Mouse (Mus musculus) CD4-positive helper T cell, adult 2 months (primary cell): ENCODE measurements around the gene A2ml1.
"Not testable (repeated sequence)": the region's sequence is repeated elsewhere in the genome, so short reads cannot be mapped to it uniquely, and the experiment has no call there.

Experiments used
- DNase-seq: peaks from one replicate; pipeline ENCODE4 v3.0.0-alpha.2; 2012; ENCODE audit warnings: low read depth, missing footprints, low spot score

The A2ml1 gene

DNA sequence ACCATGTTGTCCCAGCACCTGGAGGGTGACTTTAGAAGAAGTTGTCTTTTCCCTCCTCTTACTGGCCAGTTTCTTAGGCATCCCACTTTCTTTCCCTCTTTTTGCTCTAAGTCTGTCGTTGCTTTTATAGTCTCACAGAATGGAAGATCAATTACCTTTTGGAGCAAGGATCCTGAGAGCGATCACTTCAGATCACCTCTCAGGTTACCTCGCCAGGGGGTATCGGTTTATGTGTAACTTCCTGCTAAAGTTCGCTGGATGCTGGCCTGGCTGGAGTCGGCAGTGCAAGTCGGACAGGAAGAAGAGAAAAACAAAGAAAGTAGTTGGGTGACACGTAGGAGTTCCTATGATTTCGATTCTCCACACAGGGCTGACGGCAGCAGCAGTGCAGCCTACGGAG, at the start of gene A2ml1:
Gene A2ml1 (minus strand): TSS at position 101 of the 400 bp plus-strand sequence.
- DNase-seq, result no peak

GRCm38 (mm10) chr6:128629771-128630739, 48.6 kb upstream of the A2ml1 start:
- DNase-seq, result not testable (repeated sequence)

GRCm38 (mm10) chr6:128625246-128625645, 43.8 kb upstream of the A2ml1 start:
- not testable (repeated sequence) for DNase-seq

- no peak for DNase-seq
These were observed 43.0 kb upstream of the A2ml1 start for GRCm38 (mm10) chr6:128624425-128624824.

GRCm38 (mm10) chr6:128623433-128623832, 42.0 kb upstream of the A2ml1 start, which contains the start of gene Klrb1a:
Gene Klrb1a, minus strand, starts transcription at chr6:128623533.
- DNase-seq, result not testable (repeated sequence)

DNA sequence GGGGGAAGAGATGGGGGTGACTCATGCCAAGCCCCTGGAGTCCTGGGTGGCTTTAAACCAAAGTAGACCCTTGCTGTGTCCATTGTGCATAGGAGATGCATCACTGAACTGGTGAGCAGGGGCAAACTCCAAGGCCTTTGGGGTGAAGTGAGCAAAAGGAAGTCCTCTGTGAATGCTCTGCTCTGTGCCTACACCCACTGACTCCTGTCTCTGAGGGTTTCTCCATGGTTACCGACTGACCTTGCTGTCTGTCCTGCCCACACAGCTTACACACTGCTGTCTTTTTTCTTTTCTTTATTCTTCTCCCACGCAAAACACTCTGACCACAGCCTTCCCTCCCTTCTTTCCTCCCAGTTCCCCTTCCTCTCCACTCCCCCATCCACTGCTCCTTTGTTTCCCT, 41.3 kb upstream of the A2ml1 start:
- no peak for DNase-seq

DNA sequence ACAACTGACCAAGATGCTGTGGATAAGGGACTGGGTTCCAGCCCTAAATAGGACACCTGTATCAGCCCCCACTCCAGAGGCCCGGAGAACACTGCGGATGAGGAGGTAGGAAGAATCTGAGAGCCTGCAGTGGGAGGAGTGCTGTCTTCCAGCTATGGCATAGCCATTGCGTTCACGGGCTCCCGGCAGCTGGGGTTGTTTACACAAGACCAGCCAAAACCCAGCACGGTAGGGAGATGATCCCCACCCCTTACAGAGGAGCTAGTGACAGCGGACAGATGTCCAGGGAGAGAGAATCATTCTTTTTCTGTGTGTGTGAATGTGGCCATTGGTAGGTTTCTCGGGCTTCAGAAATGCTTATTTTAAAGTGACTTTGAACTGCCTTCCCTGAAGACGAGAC, 24.9 kb upstream of the A2ml1 start:
- DNase-seq, result no peak

DNA sequence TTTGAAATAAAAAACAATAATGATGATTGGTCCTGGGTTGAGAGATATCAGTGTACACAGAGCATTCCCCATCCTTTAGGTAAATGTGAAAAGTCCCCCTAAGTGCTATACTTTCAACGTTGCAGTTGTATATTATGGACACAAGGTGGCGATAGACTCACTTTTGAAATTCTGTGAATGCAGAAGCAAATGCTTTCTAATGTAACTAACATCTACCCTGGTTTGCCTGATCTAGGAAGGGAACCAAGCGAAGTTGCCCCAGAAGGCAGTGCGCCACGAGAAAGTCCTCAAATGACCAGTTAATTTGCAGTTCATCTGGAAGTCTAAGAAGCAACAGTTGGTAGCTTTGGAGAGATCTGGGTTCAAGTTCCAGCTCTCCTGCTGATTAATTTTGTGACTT, 23.1 kb upstream of the A2ml1 start:
- peak; percentile 5 for DNase-seq

DNA sequence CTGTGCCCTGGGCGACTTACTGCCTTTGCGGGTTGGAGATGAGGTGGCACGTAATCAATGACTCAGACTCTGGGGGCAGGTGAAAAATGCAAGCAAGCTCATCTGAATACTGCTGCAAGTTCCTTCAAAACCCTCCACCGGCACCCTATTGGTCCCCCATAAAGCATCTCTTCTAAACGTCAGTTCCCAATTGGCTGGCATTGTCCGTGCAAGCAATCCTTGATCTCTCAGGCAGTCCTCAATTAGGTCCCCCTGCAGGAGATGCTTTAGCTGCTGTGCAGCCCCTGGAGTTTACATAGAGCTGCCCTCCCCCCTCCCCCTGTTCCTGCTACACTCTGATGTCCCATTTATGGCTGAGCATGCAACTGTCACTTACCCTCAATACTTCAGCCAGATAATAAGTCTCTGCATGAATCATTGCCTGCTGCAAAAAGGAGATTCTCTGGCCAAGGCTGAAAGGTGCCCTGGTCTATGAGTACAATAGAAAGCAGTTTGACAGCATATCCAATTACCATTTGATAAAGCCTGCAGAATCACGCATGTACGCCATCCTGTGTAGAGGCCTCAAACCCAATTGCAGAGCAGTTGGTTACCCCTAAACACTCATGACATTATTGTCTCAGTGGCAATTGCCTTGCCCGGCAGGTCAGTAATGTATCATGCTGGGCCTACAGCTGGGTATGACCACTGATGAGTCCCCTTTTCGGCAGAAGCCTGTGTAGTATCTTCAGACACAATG, 21.2 kb upstream of the A2ml1 start:
- no peak for DNase-seq

DNA sequence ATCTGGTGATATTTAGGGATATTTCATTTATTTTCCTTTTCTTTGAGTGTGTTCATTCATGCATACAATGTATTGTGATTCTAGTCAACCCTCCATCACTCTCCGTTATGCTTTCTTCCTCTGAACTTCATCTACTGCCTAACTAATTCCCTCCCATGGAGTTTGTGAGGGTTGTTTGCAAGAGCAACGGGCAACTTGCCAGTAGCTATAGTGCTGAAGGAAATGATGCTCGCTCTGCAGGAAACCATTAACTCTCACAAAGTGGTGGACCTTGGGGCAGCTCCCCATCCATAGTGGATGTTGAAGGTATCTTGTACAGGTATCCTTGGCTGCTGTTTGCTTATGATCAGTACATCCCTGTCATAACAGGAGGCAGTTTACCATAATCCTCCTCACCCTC, 20.6 kb upstream of the A2ml1 start:
- DNase-seq, result no peak

GRCm38 (mm10) chr6:128599555-128599954, 18.1 kb upstream of the A2ml1 start:
- no peak for DNase-seq

- DNase-seq, result no peak
These were observed 17.0 kb upstream of the A2ml1 start for GRCm38 (mm10) chr6:128598256-128599047.

DNA sequence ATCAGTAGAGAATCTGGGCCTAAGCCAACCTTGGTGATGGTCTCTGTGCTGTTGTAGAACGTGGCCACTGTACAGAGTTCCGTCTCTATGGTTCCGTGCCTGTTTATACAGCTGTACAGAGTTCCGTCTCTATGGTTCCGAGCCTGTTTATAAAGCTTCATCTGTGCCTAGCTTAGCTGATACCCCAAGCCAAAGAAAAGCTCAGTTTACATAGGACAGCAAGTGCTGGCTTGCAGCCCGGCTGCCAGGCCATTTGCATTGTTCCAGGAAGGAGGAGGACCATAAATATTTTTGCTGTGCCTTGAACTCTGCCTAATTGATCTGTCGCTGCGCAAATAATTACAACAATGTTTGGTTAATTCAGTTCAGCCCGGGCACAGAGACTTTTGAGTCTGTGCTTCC, 15.7 kb upstream of the A2ml1 start:
- DNase-seq, result no peak

GRCm38 (mm10) chr6:128594651-128595050, 13.2 kb upstream of the A2ml1 start:
- no peak for DNase-seq

GRCm38 (mm10) chr6:128589426-128589825, 8.0 kb upstream of the A2ml1 start:
- DNase-seq, result no peak

GRCm38 (mm10) chr6:128587619-128588018, 6.2 kb upstream of the A2ml1 start:
- no peak for DNase-seq

DNA sequence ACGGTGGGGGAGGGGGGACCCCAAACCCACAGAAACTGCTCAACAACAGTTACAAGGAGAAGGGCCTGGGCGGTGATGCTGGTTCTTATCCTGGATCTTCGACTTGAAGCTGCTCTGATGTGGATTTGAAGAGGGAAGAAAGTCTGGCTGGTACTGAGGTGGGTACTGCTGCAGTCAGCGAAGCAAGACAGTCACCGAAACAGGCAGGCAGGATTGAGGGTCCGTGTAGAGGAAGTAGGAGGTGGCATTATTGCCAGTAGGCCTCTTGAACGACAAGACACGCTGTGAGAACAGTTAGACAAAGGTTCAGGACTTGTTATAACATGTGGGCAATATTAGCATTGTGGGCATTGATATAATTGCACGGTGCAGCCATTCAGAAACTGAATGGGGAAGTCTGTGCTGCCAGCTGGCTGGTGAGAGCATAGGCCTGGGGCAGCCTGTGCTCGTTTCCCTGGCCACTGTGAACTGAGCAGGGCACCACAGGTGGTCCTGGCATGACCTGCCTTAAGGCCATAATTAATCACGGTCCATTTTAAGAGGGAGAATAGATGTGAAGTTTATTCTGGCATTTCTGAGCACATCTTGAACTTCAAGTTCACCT, 4.3 kb upstream of the A2ml1 start:
- DNase-seq, result no peak

- DNase-seq, result no peak
These were observed 2.8 kb upstream of the A2ml1 start for GRCm38 (mm10) chr6:128584070-128584660.

GRCm38 (mm10) chr6:128577301-128577700, 4.1 kb downstream of the A2ml1 start:
- DNase-seq, result no peak

DNA sequence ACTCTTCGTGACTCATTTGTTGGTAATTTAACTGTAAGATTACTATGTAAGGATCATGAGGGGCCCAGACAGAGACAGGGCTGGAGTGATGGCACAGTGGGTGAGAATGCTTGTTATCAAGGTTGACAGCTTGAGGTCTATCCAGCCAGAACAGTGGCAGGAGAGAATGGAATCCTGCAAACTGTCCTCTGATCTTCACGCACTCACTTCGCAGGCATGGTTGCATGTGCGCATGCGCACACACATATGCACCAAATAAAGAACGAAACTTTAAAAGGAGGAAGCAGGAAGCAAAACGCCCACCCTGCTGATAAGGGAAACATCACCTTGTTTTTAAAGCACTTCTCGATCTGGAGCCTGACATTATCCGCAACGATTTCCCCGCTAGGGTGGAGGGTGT, 14.8 kb downstream of the A2ml1 start:
- no peak for DNase-seq

GRCm38 (mm10) chr6:128554049-128554448, 27.4 kb downstream of the A2ml1 start:
- no peak for DNase-seq
